Mouse (Mus musculus) G1E (cell line): ENCODE data around the gene Lsamp.

Experiments used
- CTCF ChIP-seq: IDR thresholded peaks from 2 replicates; pipeline ENCODE4 v1.5.1; 2012; ENCODE audit warnings: low read depth, low read length, inconsistent platforms, mixed read lengths
- GATA1 ChIP-seq: IDR thresholded peaks from 2 replicates; pipeline ENCODE4 v1.6.1; 2012; ENCODE audit warnings: borderline replicate concordance, low read length, inconsistent platforms, mixed read lengths
- GATA2 ChIP-seq: IDR thresholded peaks from 2 replicates; pipeline ENCODE4 v1.6.1; 2012; ENCODE audit warnings: low read depth, low read length, inconsistent platforms, borderline replicate concordance
- TAL1 ChIP-seq: conservative IDR thresholded peaks from 2 replicates; pipeline ENCODE4 v1.6.1; 2012; ENCODE audit warnings: low read depth, low read length, inconsistent platforms, mixed read lengths

- TF ChIP-seq TAL1, result no peak
- TF ChIP-seq CTCF, result no peak
- no peak for TF ChIP-seq GATA1
- TF ChIP-seq GATA2, result no peak
These were observed 1146.9 kb downstream of the Lsamp start for GRCm38 (mm10) chr16:41131053-41131452.
